Mouse (Mus musculus) CH12.LX (cell line): ENCODE measurements around the gene Nudt19.
"Not testable (repeated sequence)": the region's sequence is repeated elsewhere in the genome, so short reads cannot be mapped to it uniquely, and the experiment has no call there.

Experiments used
- BHLHE40 ChIP-seq: IDR thresholded peaks from 2 replicates; pipeline ENCODE4 v1.6.1; 2011; ENCODE audit warnings: mild to moderate bottlenecking, low read depth, low read length, improper control_type of control experiment
- CTCF ChIP-seq, 2 experiments: IDR thresholded peaks in 1 of 2; conservative IDR thresholded peaks in 1 of 2; 2 replicates each; pipeline ENCODE4 v1.5.1; 2011 to 2012; ENCODE audit warnings: low read depth in 2 of 2, low read length in 2 of 2, improper control_type of control experiment in 1 of 2, inconsistent platforms in 1 of 2, mild to moderate bottlenecking in 1 of 2, moderate library complexity in 1 of 2
- ELF1 ChIP-seq: IDR thresholded peaks from 2 replicates; pipeline ENCODE4 v1.6.1; 2014; ENCODE audit warnings: low read depth, mild to moderate bottlenecking, inconsistent platforms, low read length, improper control_type of control experiment
- EP300 ChIP-seq: IDR thresholded peaks from 2 replicates; pipeline ENCODE4 v1.6.1; 2011; ENCODE audit warnings: low read length, improper control_type of control experiment
- GABPA ChIP-seq: IDR thresholded peaks from 2 replicates; pipeline ENCODE4 v1.6.1; 2012; ENCODE audit warnings: low read depth, low read length, improper control_type of control experiment, inconsistent platforms; ENCODE audit not compliant: insufficient replicate concordance
- HCFC1 ChIP-seq: IDR thresholded peaks from 2 replicates; pipeline ENCODE4 v1.6.1; 2012; ENCODE audit warnings: low read depth, mild to moderate bottlenecking, inconsistent platforms, low read length, improper control_type of control experiment
- JUN ChIP-seq: IDR thresholded peaks from 2 replicates; pipeline ENCODE4 v1.6.1; 2011; ENCODE audit warnings: low read depth, mild to moderate bottlenecking, low read length, improper control_type of control experiment, moderate library complexity; ENCODE audit not compliant: insufficient read depth
- KAT2A ChIP-seq: IDR thresholded peaks from 2 replicates; pipeline ENCODE4 v1.6.1; 2012; ENCODE audit warnings: low read length, improper control_type of control experiment, inconsistent platforms; ENCODE audit not compliant: insufficient replicate concordance
- MAFK ChIP-seq: IDR thresholded peaks from 2 replicates; pipeline ENCODE4 v1.6.1; 2011; ENCODE audit warnings: low read length, improper control_type of control experiment; ENCODE audit not compliant: insufficient replicate concordance
- MAX ChIP-seq: IDR thresholded peaks from 2 replicates; pipeline ENCODE4 v1.6.1; 2011; ENCODE audit warnings: low read length, improper control_type of control experiment
- POLR2A ChIP-seq: IDR thresholded peaks from 2 replicates; pipeline ENCODE4 v1.6.1; 2011; ENCODE audit warnings: low read depth, mild to moderate bottlenecking, improper control_type of control experiment, low read length
- SIN3A ChIP-seq: IDR thresholded peaks from 2 replicates; pipeline ENCODE4 v1.6.1; 2012; ENCODE audit warnings: low read length, improper control_type of control experiment, inconsistent platforms
- UBTF ChIP-seq: IDR thresholded peaks from 2 replicates; pipeline ENCODE4 v1.6.1; 2012; ENCODE audit warnings: low read depth, mild to moderate bottlenecking, inconsistent platforms, low read length, improper control_type of control experiment, moderate library complexity
- USF2 ChIP-seq: conservative IDR thresholded peaks from 2 replicates; pipeline ENCODE4 v1.6.1; 2011; ENCODE audit warnings: low read depth, low read length, improper control_type of control experiment

DNA sequence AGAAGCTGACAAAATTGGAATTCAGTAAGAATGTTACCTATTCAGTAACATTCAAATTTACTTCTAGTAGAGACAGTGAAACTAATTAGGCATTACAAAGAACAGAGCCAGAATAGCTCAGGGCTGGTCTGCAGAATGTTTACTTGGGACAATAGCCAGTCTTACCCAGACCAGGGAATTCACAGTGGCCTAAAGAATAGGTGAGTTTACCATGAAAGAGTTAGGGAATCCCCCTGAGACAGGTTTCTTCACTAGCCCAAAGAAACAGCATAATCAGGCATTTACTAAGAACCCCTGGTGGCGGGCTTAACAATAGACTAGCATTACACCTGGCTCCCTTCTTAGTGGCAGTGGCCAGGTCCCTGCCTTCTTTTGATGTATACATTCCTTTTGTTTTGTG lies 25.6 kb downstream of the Nudt19 start:
- TF ChIP-seq POLR2A; EP300; JUN; SIN3A; MAX; MAFK; CTCF (conservative IDR thresholded peaks at IDR 0.05 in 1 of 2, IDR thresholded peaks at IDR 0.05 in 1 of 2; ENCODE audit: low read depth in 2 of 2, low read length in 2 of 2); USF2; HCFC1; KAT2A; BHLHE40; UBTF; ELF1; GABPA: not testable (repeated sequence)
